Comparison of ENCODE assay signal across 22 mouse cellular contexts in the genomic region with DNA sequence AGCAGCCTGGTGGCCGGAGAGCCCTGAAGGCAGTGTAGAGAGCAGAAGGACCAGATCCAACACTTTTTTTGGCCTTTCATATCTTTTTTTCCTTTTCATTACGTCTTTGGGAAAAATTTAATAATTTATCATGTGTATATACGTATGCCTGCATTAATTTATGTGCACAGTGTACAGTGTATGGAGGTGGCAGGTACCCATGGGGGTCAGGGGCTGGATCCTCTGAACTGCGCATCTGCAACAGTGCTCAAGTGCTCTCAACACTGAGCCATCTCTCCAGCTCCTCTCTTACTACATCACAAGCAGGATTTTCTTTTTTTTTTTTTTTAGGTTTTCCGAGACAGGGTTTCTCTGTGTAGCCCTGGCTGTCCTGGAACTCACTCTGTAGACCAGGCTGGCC. TPM values are rescaled to one million over a fixed set of nuclear protein-coding genes. Genes with fewer than 3 reads are reported as not detected.
A peak's percentile ranks its signal among the peaks of the same experiment; 100 is the strongest.
DNase-seq lines count a peak whose midpoint lies in the region; ATAC-seq lines count a peak whose summit lies in the region.
"Had no signal": no experiment of that assay in that cellular context is flagged by ENCODE, and none has a peak within 500 bp of the region (broad histone marks: within the 10 kb centered on the region; RNA-seq: fewer than 3 reads in every experiment).

No protein-coding gene starts in this region.

- no peak overlapping the region for H3K27ac ChIP-seq in heart, embryonic 11.5 days (ENCODE audit: low read depth, low read length)
- no peak overlapping the region for H3K27ac ChIP-seq in heart, embryonic 10.5 days
- H3K27ac ChIP-seq in limb, embryonic 12.5 days = no peak overlapping the region
- H3K27ac ChIP-seq in limb, embryonic 10.5 days = no peak overlapping the region
- H3K27ac ChIP-seq in midbrain, embryonic 12.5 days (replicated peaks) = no peak overlapping the region
- no peak overlapping the region for H3K27ac ChIP-seq in midbrain, embryonic 14.5 days (replicated peaks; ENCODE audit: low read depth, low read length)

- H3K27me3 ChIP-seq in heart, embryonic 11.5 days (ENCODE audit: control insufficient read depth, insufficient read depth, low read length) = no peaks in the 10 kb centered on the region
- H3K27me3 ChIP-seq in heart, embryonic 10.5 days (ENCODE audit: insufficient read depth, poor library complexity, severe bottlenecking) = no peaks in the 10 kb centered on the region
- H3K27me3 ChIP-seq in limb, embryonic 12.5 days = no peaks in the 10 kb centered on the region
- no peaks in the 10 kb centered on the region for H3K27me3 ChIP-seq in limb, embryonic 10.5 days (ENCODE audit: low read depth, poor library complexity, severe bottlenecking)
- H3K27me3 ChIP-seq in midbrain, embryonic 12.5 days = no peaks in the 10 kb centered on the region
- H3K27me3 ChIP-seq in midbrain, embryonic 14.5 days (ENCODE audit: control insufficient read depth, insufficient read depth, low read length) = no peaks in the 10 kb centered on the region
- H3K27me3 ChIP-seq: CH12.LX, Patski had no signal

- intact Hi-C loops in heart, postnatal 25 days (cut with DNase I) = no loop called here

- peak; percentile 46 for DNase-seq in heart, adult 11 months
- DNase-seq in heart, embryonic 10.5 days (ENCODE audit: low spot score) = peak; percentile 16
- no peak for DNase-seq in heart, postnatal 25 days (ENCODE audit: low spot score)
- DNase-seq in limb, embryonic 10.5 days (ENCODE audit: low spot score) = no peak
- DNase-seq in midbrain, embryonic 14.5 days = no peak
- DNase-seq: adrenal gland, adult 2 months; adrenal gland, adult 8-10 months; adrenal gland, postnatal 10 days; adrenal gland, postnatal 14 days; adrenal gland, postnatal 25 days; adrenal gland, postnatal 36 days; B cell, adult 2 months; cerebellum, adult 11 months; cerebellum, adult 11-12 months had no signal

- no peak overlapping the region for H3K4me3 ChIP-seq in heart, embryonic 11.5 days (ENCODE audit: low read depth, low read length)
- no peak overlapping the region for H3K4me3 ChIP-seq in heart, embryonic 10.5 days
- no peak overlapping the region for H3K4me3 ChIP-seq in limb, embryonic 12.5 days (replicated peaks)
- H3K4me3 ChIP-seq in limb, embryonic 10.5 days = no peak overlapping the region
- H3K4me3 ChIP-seq in midbrain, embryonic 12.5 days = no peak overlapping the region
- H3K4me3 ChIP-seq in midbrain, embryonic 14.5 days (replicated peaks; ENCODE audit: low read depth, low read length) = no peak overlapping the region

- H3K9me3 ChIP-seq in heart, embryonic 11.5 days (replicated peaks; ENCODE audit: control insufficient read depth, low read length) = no peaks in the 10 kb centered on the region
- H3K9me3 ChIP-seq in heart, embryonic 10.5 days = no peaks in the 10 kb centered on the region
- H3K9me3 ChIP-seq in limb, embryonic 12.5 days = no peaks in the 10 kb centered on the region
- H3K9me3 ChIP-seq in limb, embryonic 10.5 days (replicated peaks) = no peaks in the 10 kb centered on the region
- H3K9me3 ChIP-seq in midbrain, embryonic 12.5 days = no peaks in the 10 kb centered on the region
- no peaks in the 10 kb centered on the region for H3K9me3 ChIP-seq in midbrain, embryonic 14.5 days (ENCODE audit: control insufficient read depth, low read length)
- H3K9me3 ChIP-seq: G1E had no signal

- ATAC-seq in heart, embryonic 11.5 days (replicated peaks; ENCODE audit: insufficient number of reproducible peaks, low FRiP score, low TSS enrichment) = no peak
- ATAC-seq in limb, embryonic 12.5 days (ENCODE audit: insufficient number of reproducible peaks, insufficient read depth, low FRiP score, low TSS enrichment, low read depth) = 0 out of 2 replicates have a peak, but pooled peaks have one; percentile 63
- ATAC-seq in midbrain, embryonic 12.5 days (ENCODE audit: low FRiP score, low read depth) = peak; percentile 60; the same call in 1 of the 2 replicates
- no peak for ATAC-seq in midbrain, embryonic 14.5 days (ENCODE audit: low FRiP score, low TSS enrichment)
- ATAC-seq: activated CD4-positive, CD25-positive, alpha-beta regulatory T cell, adult 4 months; CD4-positive, CD25-positive, alpha-beta regulatory T cell, adult 4 months; Patski had no signal

- no peak overlapping the region for H3K9ac ChIP-seq in heart, embryonic 11.5 days (ENCODE audit: low read depth, low read length)
- H3K9ac ChIP-seq in limb, embryonic 12.5 days (replicated peaks) = no peak overlapping the region
- no peak overlapping the region for H3K9ac ChIP-seq in midbrain, embryonic 12.5 days (replicated peaks)
- no peak overlapping the region for H3K9ac ChIP-seq in midbrain, embryonic 14.5 days (replicated peaks; ENCODE audit: low read length)

- no peaks in the 10 kb centered on the region for H3K4me1 ChIP-seq in heart, embryonic 11.5 days (ENCODE audit: control insufficient read depth, insufficient read depth, low read length)
- H3K4me1 ChIP-seq in heart, embryonic 10.5 days = no peaks in the 10 kb centered on the region
- H3K4me1 ChIP-seq in limb, embryonic 12.5 days (replicated peaks) = no peaks in the 10 kb centered on the region
- no peaks in the 10 kb centered on the region for H3K4me1 ChIP-seq in limb, embryonic 10.5 days
- no peaks in the 10 kb centered on the region for H3K4me1 ChIP-seq in midbrain, embryonic 12.5 days
- no peaks in the 10 kb centered on the region for H3K4me1 ChIP-seq in midbrain, embryonic 14.5 days (ENCODE audit: control insufficient read depth, insufficient read depth, low read length)

- H3K36me3 ChIP-seq in heart, embryonic 11.5 days (ENCODE audit: control insufficient read depth, insufficient read depth, low read length) = peaks cover 10% of the 10 kb centered on the region
- peaks cover 55% of the 10 kb centered on the region for H3K36me3 ChIP-seq in heart, embryonic 10.5 days
- H3K36me3 ChIP-seq in limb, embryonic 12.5 days = peaks cover 65% of the 10 kb centered on the region
- H3K36me3 ChIP-seq in limb, embryonic 10.5 days = peaks cover 72% of the 10 kb centered on the region
- H3K36me3 ChIP-seq in midbrain, embryonic 12.5 days = peaks cover 63% of the 10 kb centered on the region
- peaks cover 70% of the 10 kb centered on the region for H3K36me3 ChIP-seq in midbrain, embryonic 14.5 days (ENCODE audit: control insufficient read depth, insufficient read depth, low read length)

- H3K4me2 ChIP-seq in heart, embryonic 11.5 days = no peak overlapping the region
- no peak overlapping the region for H3K4me2 ChIP-seq in limb, embryonic 12.5 days
- no peak overlapping the region for H3K4me2 ChIP-seq in midbrain, embryonic 12.5 days (replicated peaks)
- H3K4me2 ChIP-seq in midbrain, embryonic 14.5 days (ENCODE audit: low read length) = no peak overlapping the region

- WGBS in heart, embryonic 11.5 days (ENCODE audit: insufficient replicate concordance) = 90% methylated on average over 5 of the region's 5 CpGs
- WGBS in heart, embryonic 10.5 days = 84% methylated on average over 5 of the region's 5 CpGs
- 90% methylated on average over 5 of the region's 5 CpGs for WGBS in limb, embryonic 12.5 days
- WGBS in limb, embryonic 10.5 days = 87% methylated on average over 5 of the region's 5 CpGs
- 98% methylated on average over 5 of the region's 5 CpGs for WGBS in midbrain, embryonic 12.5 days
- WGBS in midbrain, embryonic 14.5 days = 89% methylated on average over 5 of the region's 5 CpGs

RNA-seq across cellular contexts. Expression of a gene that starts 17.8 kb away (rescaled TPM):
- 10.1 and 10.3 TPM in 2 replicates for polyA plus RNA-seq in heart, embryonic 11.5 days (2014; fragmentation: Nextera tagmentation; extraction: Ambion mirVana)
- 3.4 and 3.6 TPM in 2 replicates for polyA plus RNA-seq in heart, embryonic 10.5 days (2016; fragmentation: Nextera tagmentation; extraction: Ambion mirVana)
- total RNA-seq in heart, postnatal 25 days (2021) = 10 to 100 TPM; 73.9 to 78.2 TPM
- 3.4 and 5.3 TPM in 2 replicates for polyA plus RNA-seq in limb, embryonic 12.5 days (2016; fragmentation: Nextera tagmentation; extraction: Ambion mirVana)
- 2.2 and 2.6 TPM in 2 replicates for polyA plus RNA-seq in limb, embryonic 10.5 days (2016; fragmentation: Nextera tagmentation; extraction: Ambion mirVana)
- 5.2 and 5.4 TPM in 2 replicates for polyA plus RNA-seq in midbrain, embryonic 12.5 days (2016; fragmentation: Nextera tagmentation; extraction: Ambion mirVana)
- 12.8 and 14.0 TPM in 2 replicates for polyA plus RNA-seq in midbrain, embryonic 14.5 days (2014; fragmentation: Nextera tagmentation; extraction: Ambion mirVana)

RNA-seq across cellular contexts. Expression of a gene that starts 46.3 kb away (rescaled TPM):
- 38.0 and 41.1 TPM in 2 replicates for polyA plus RNA-seq in heart, embryonic 11.5 days (2014; fragmentation: Nextera tagmentation; extraction: Ambion mirVana)
- polyA plus RNA-seq in heart, embryonic 10.5 days (2016; fragmentation: Nextera tagmentation; extraction: Ambion mirVana) = 46.7 and 50.8 TPM in 2 replicates
- total RNA-seq in heart, postnatal 25 days (2021) = 10 to 100 TPM; 46.8 to 49.4 TPM
- polyA plus RNA-seq in limb, embryonic 12.5 days (2016; fragmentation: Nextera tagmentation; extraction: Ambion mirVana) = 60.8 and 61.6 TPM in 2 replicates
- 51.7 and 57.6 TPM in 2 replicates for polyA plus RNA-seq in limb, embryonic 10.5 days (2016; fragmentation: Nextera tagmentation; extraction: Ambion mirVana)
- 42.2 and 45.1 TPM in 2 replicates for polyA plus RNA-seq in midbrain, embryonic 12.5 days (2016; fragmentation: Nextera tagmentation; extraction: Ambion mirVana)
- 34.0 and 49.4 TPM in 2 replicates for polyA plus RNA-seq in midbrain, embryonic 14.5 days (2014; fragmentation: Nextera tagmentation; extraction: Ambion mirVana)

Comparison
In these comparisons a context has a peak if more than half of its experiments do, and no peak if none do; other contexts are left out.
1. DNase-seq: peak in heart, adult 11 months (single experiment) and heart, embryonic 10.5 days (single experiment); none in heart, postnatal 25 days (single experiment), limb, embryonic 10.5 days (single experiment) and midbrain, embryonic 14.5 days (single experiment).
2. ATAC-seq: peak in limb, embryonic 12.5 days (single experiment) and midbrain, embryonic 12.5 days (single experiment); none in heart, embryonic 11.5 days (single experiment) and midbrain, embryonic 14.5 days (single experiment).